Mouse (Mus musculus) kidney, adult 2 months (tissue): ENCODE results near the gene Gm37240.

Experiments
- CTCF ChIP-seq: fragments of 200-500 bp; conservative IDR thresholded peaks from 2 replicates; pipeline ENCODE4 v1.5.1; 2011; ENCODE audit warnings: low read depth, mild to moderate bottlenecking, control low read depth, low read length, moderate library complexity, mixed read lengths; ENCODE audit not compliant: insufficient read depth, insufficient read length
- POLR2A ChIP-seq: fragments of 200-500 bp; IDR thresholded peaks from one replicate; pipeline ENCODE4 v1.6.1; 2011; ENCODE audit warnings: low read depth, low read length, control low read depth

- TF ChIP-seq POLR2A (no peak), CTCF (no peak)
Observed at GRCm38 (mm10) chr3:85842881-85843218, 44.5 kb downstream of the Gm37240 start.
